Mouse (Mus musculus) adrenal gland, postnatal 25 days (tissue): ENCODE measurements around the gene Gm20924. TPM values are rescaled to one million over a fixed set of nuclear protein-coding genes. Genes with fewer than 3 reads are reported as not detected.
"Not testable (repeated sequence)": the region's sequence is repeated elsewhere in the genome, so short reads cannot be mapped to it uniquely, and the experiment has no call there.

Source experiments
- DNase-seq: peaks from one replicate; pipeline ENCODE4 v3.0.0; 2021; ENCODE audit warnings: mixed read lengths
- long read RNA-seq: library from polyadenylated mRNA; stranded (forward); transcript quantifications from one replicate; pipeline ENCODE4 v2.0.0, GENCODE M21; 2021
- total RNA-seq: library from RNA; stranded (reverse); gene quantifications from 2 replicates; pipeline ENCODE4 v1.2.3, GENCODE M21; 2021

Gene Gm20924
- total RNA-seq: not detected in 2 replicates
- long read RNA-seq: 0 reads

DNA sequence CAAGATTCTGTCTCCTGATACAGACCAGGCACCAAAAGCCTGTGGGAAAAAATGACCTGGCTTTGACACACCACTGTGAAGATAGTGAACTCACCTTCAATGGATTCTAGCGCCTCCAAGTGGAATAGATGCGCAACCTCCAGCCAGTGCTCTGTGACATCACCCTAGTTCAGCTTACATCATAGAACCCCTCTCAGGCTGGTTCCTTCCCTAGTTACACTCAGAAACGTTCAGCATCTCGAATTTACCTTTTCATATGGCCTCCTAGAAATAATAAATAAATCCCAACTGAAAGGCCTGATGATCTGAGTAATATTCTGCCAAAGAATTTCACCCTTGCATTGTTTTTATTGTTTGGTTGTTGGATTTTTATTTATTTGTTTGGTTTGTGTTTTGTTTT lies at the start of gene Gm20924:
Gene Gm20924 (minus strand): TSS at position 101 of the 400 bp plus-strand sequence.
- not testable (repeated sequence) for DNase-seq

Other genes starting within 250 kb of the Gm20924 start
- not detected in 2 replicates for gene Gm20736, start 170.2 kb upstream of the Gm20924 start, total RNA-seq